Mouse (Mus musculus): ENCODE data around the gene Zfp820.

Zfp820 gene

DNA sequence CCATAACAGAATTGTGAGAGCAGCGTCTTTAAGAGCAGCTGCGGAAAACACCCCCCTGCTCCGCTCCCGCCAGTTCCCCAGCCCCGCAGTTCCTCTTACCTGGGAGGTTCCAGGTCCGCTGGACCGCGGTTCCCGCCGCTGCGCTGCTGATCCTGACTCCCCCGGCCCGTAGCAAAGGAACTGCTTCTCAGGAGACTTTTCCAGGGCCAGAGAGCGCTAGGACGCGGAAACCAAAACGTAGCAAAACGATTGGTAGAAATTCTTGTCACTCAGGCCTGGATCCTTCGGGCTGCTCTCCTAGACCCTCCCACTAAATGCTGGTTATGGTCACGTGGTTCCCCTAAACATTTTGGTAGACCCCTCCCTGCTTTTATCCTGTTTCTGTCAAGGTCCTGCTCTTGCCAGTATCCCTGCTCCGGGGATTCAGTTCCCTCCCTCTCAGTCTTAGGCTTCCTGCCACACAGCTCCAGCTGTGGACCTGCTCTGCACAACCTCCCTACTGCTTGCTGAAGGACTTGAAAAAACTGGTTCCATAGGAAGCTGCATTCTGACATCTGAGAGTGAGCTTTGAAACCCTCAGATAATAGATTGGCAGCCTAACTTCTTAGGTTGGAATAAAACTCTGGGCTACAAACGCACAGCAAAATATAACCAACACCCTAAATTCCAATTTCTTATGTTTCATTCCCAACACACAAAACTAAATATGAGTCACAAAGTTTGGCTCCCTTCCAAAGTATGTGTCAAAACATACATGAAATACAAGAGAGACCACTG lies at the start of gene Zfp820:
Gene Zfp820, minus strand, starts transcription at position 228 of the 777 bp plus-strand sequence.
- peak; percentile 98 for DNase-seq

DNA sequence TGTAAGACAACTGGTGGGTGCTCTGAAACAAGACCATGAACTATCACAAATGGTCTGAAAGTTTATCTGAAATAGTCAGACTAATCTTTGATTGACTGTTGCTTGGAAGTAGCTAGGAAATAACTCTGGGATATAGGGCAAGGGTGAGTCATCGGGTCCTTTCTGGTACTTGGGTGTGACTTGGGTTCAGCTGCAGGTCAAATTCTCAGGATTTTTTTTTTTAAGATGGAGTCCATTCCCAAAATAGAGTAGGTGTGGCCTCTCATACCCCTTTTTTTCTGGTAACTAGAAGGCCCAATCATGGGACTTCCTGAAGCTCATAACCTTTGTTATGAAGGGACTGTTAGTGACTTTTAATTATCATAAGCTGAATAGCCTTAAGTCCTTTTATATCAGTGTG lies 25.7 kb upstream of the Zfp820 start:
- no peak for DNase-seq

DNA sequence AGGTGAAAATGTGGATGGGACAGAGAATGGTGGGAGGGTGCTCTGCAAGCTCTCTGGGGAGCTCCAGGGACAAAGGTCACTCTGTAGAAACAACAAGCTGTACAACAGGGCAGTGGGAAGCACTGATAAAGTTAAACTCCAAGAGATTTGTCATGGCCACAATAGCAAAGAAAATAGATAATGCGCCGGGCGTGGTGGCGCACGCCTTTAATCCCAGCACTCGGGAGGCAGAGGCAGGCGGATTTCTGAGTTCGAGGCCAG lies 680 bp upstream of the Zfp820 start:
- peak; percentile 84 for DNase-seq

DNA sequence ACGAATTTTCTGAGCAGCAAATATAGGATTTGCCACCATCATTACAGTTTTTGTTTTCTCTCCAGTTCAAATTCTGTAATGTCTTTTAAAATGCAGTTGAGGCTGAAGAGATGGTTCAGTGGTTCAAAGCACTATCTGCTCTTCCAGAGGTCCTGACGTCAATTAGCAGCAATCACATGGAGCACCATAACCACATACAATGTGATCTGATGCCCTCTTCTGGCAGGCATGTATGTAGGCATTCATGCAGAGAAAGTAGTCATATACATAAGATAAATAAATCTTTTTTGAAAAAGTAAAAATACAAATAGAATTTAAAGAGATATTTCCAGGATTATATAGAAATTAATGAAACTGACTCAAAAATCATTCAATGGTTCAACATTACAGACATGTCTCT lies 7.1 kb downstream of the Zfp820 start:
- DNase-seq = no peak

DNA sequence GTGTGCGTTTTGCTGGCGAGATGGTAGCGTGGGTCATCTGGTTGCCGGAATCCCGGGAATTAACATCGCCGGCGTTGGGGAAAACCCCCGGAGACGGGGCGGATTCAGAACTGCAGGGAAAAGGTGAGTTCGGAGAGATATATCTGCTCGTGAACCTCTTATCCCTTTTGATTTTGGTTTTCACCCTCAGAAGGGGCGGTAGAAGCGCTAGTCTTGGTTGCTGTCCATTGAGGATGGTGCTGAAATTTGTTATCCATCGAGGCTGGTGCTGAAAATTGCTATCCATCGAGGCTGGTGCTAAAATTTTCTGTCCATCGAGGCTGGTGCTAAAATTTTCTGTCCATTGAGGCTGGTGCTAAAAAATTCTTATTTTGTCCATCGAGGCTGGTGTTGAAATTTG lies 44.2 kb downstream of the Zfp820 start:
- peak; percentile 66 for DNase-seq

DNA sequence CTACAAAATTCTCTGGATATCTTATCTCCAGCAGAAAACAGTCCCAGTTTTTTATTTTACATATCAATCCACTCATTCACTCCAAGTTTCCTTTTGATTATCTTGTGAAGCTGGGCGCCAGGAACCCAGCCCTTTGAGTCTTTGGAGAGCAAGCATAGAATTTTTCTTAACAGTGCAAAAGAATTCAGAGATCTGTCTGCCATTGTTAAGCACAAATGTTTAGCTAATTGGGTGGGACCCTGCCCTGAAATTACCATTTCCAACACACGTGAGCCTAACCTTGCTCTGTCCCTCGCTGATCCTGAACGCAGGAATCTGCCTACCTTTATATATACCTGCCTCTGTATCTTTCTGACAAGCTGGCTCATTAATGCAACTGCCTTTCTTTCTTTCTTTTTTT lies 53.3 kb downstream of the Zfp820 start:
- no peak for DNase-seq

DNA sequence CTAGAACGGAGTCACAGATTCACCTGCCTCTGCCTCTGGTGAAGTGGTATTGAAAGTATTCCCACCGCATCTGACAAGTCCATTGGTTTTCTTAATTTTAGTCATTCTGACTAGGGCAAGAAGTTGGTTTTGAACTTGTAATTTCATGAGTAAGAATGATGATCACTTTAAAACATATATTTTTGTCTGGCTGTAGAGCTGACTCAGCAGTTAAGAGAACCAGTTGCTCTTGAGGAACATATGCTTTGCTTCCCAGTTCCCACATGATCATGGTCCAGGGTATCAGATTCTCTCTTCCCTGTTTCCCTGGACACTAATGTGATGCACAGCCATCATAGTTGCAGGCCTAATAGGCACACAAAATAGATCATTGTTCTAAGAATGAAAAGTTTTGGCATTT lies 75.2 kb downstream of the Zfp820 start:
- DNase-seq = no peak
